Mouse (Mus musculus) hindbrain, embryonic 16.5 days (tissue): ENCODE results near the gene Pah. TPM values are rescaled to one million over a fixed set of nuclear protein-coding genes. Genes with fewer than 3 reads are reported as not detected.
A peak's percentile ranks its signal among the peaks of the same experiment; 100 is the strongest.

ENCODE experiments used
- ATAC-seq: fragments of 200-750 bp; cut with Nextera tagmentation; 2 replicates; pipeline ENCODE4 v1.8.0; 2017; ENCODE audit warnings: moderate TSS enrichment, moderate library complexity
- H3K27ac ChIP-seq: fragments of 300-500 bp; sonication (generic); 2 replicates; pipeline ENCODE4 v1.5.1; 2014; ENCODE audit warnings: low read depth, mild to moderate bottlenecking, control low read depth, low read length, moderate library complexity
- H3K27me3 ChIP-seq: fragments of 300-500 bp; sonication (generic); replicated peaks from 2 replicates; pipeline ENCODE4 v1.6.1; 2014; ENCODE audit warnings: low read length; ENCODE audit not compliant: control insufficient read depth, insufficient read depth
- H3K36me3 ChIP-seq: fragments of 300-500 bp; sonication (generic); 2 replicates; pipeline ENCODE4 v1.6.1; 2014; ENCODE audit warnings: mild to moderate bottlenecking, low read length, moderate library complexity, mixed read lengths; ENCODE audit not compliant: control insufficient read depth, insufficient read depth
- H3K4me1 ChIP-seq: fragments of 300-500 bp; sonication (generic); 2 replicates; pipeline ENCODE4 v1.6.1; 2014; ENCODE audit warnings: low read depth, low read length; ENCODE audit not compliant: control insufficient read depth, insufficient read depth
- H3K4me2 ChIP-seq: fragments of 300-500 bp; sonication (generic); 2 replicates; pipeline ENCODE4 v1.6.1; 2014; ENCODE audit warnings: mild to moderate bottlenecking, low read length, control low read depth, moderate library complexity
- H3K4me3 ChIP-seq: fragments of 300-500 bp; sonication (generic); 2 replicates; pipeline ENCODE4 v1.5.1; 2014; ENCODE audit warnings: mild to moderate bottlenecking, low read length, control low read depth, moderate library complexity
- H3K9ac ChIP-seq: fragments of 300-500 bp; sonication (generic); 2 replicates; pipeline ENCODE4 v1.6.1; 2014; ENCODE audit warnings: low read depth, mild to moderate bottlenecking, control low read depth, low read length, moderate library complexity
- H3K9me3 ChIP-seq: fragments of 300-500 bp; sonication (generic); 2 replicates; pipeline ENCODE4 v1.6.1; 2014; ENCODE audit warnings: mild to moderate bottlenecking, low read length, moderate library complexity; ENCODE audit not compliant: control insufficient read depth
- WGBS: fragments of 180-500 bp; shearing (Covaris S2); extraction: QIAGEN DNeasy Blood & Tissue Kit; methylation state at CpG from one replicate; pipeline ENCODE4 v1.1.7; 2014; 5-methylcytosine and 5-hydroxymethylcytosine counted together
- polyA plus RNA-seq: library from polyadenylated mRNA; unstranded; fragments of >200 nt; fragmentation: Nextera tagmentation; extraction: Ambion mirVana; gene quantifications from 2 replicates; pipeline ENCODE4 v1.2.1, GENCODE M21; 2015

Pah gene
- polyA plus RNA-seq = 0.10 TPM in 1 of 2 replicates, not detected in the other

- Histone ChIP-seq H3K4me3 (no peak within 1 kb of the TSS), H3K4me2 (no peak within 1 kb of the TSS), H3K36me3 (no peaks in the 10 kb centered on the region), H3K9ac (no peak within 1 kb of the TSS), H3K4me1 (no peaks in the 10 kb centered on the region), H3K9me3 (no peaks in the 10 kb centered on the region), H3K27ac (no peak within 1 kb of the TSS), H3K27me3 (no peaks in the 10 kb centered on the region)
- 81% methylated on average over 5 of the region's 5 CpGs for WGBS
- no peak for ATAC-seq
Measured at GRCm38 (mm10) chr10:87521646-87522045, at the start of gene Pah. Pah (plus strand) TSS chr10:87521795.

- Histone ChIP-seq H3K9ac (no peak overlapping the region; the same call in 1 of the 2 replicates), H3K9me3 (no peaks in the 10 kb centered on the region), H3K4me1 (peaks cover 3% of the 10 kb centered on the region; the same call in 1 of the 2 replicates), H3K36me3 (no peaks in the 10 kb centered on the region), H3K4me2 (no peak overlapping the region), H3K27me3 (no peaks in the 10 kb centered on the region), H3K27ac (no peak overlapping the region), H3K4me3 (no peak overlapping the region)
- peak; percentile 48; the same call in 1 of the 2 replicates for ATAC-seq
- 22% methylated on average over 10 of the region's 10 CpGs for WGBS
Measured at GRCm38 (mm10) chr10:87473475-87474131, 48.0 kb upstream of the Pah start.

GRCm38 (mm10) chr10:87474971-87475370, 46.6 kb upstream of the Pah start:
- Histone ChIP-seq H3K4me1 (peaks cover 3% of the 10 kb centered on the region; the same call in 1 of the 2 replicates), H3K4me2 (no peak overlapping the region), H3K9ac (no peak overlapping the region), H3K36me3 (no peaks in the 10 kb centered on the region), H3K9me3 (no peaks in the 10 kb centered on the region), H3K27me3 (no peaks in the 10 kb centered on the region), H3K4me3 (no peak overlapping the region), H3K27ac (no peak overlapping the region)
- 40% methylated on average over 2 of the region's 2 CpGs for WGBS
- no peak for ATAC-seq

DNA sequence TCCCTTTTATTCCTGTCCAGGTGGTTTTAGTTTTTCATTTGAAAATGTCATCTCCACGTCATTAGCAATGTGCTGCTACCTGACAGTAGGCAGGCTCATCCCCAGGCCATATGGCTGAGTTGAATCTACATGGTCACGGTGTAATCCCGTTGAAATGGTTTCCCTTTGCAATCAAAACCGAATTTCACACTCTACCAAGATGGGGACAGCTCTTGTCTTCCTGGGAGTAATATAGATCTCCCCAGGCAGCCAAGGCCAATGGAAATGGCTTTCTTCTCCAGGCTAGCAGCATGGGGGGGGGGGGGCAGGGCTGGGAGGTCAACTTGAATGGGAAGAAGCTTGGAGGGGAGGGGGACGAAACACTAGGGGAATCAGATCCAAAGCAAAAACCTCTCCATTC, 43.7 kb upstream of the Pah start:
- no peak overlapping the region for H3K27ac ChIP-seq
- no peak overlapping the region for H3K4me3 ChIP-seq
- H3K4me1 ChIP-seq = peaks cover 3% of the 10 kb centered on the region; the same call in 1 of the 2 replicates
- H3K27me3 ChIP-seq = no peaks in the 10 kb centered on the region
- H3K4me2 ChIP-seq = no peak overlapping the region
- H3K9me3 ChIP-seq = no peaks in the 10 kb centered on the region; the same call in 1 of the 2 replicates
- H3K36me3 ChIP-seq = no peaks in the 10 kb centered on the region
- 50% methylated on average over 5 of the region's 5 CpGs for WGBS
- no peak overlapping the region for H3K9ac ChIP-seq
- ATAC-seq = no peak

DNA sequence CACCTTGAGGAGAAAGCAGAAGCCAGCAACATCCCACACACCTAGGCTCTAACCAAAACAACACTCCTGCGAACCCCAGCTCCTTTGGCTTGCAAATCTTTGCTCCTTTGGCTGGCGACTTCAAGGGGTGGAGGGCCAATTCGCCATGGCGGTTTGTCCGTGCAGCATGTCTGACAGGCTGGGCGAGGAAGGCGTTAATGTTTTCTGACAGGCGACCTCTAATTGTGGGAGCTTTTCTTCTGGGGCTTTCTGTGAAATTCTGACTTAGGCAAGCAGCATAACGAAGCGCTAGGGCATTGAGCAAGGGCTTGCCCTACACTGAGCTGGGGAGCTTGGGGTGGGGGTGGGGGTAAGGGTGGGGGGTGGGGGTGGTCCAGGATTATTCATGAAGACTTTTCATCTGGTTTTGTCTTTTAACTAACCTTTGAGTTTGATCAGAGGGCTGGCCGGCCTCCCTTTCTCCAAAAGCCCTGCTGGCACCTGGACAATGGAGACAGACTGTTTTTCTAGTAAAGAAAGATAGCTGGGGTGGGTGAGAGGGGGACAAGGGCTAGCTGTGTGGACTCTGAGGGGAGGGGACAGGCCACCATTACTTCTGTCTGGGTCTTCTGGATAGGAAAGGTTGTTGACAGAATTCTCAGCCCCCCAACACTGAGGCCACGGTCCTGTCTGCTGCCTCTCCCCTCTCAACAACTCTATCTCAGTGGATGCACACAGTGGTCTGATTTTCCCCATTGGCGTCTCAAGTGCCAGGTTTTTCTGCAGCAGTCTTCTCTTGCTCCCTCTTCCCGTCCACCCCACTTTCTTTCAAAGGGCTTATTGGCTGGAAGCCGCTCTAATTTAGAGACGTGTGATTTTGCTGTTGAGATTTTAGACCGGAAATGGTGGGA, 36.5 kb upstream of the Pah start:
- Histone ChIP-seq H3K4me1 (peaks cover 21% of the 10 kb centered on the region), H3K36me3 (no peaks in the 10 kb centered on the region), H3K4me3 (peak overlapping the region; percentile 43), H3K9ac (peak overlapping the region; percentile 39; the same call in 1 of the 2 replicates), H3K27ac (peak overlapping the region; percentile 36), H3K27me3 (no peaks in the 10 kb centered on the region), H3K9me3 (no peaks in the 10 kb centered on the region; the same call in 1 of the 2 replicates), H3K4me2 (peak overlapping the region; percentile 78)
- 1% methylated on average over 17 of the region's 17 CpGs for WGBS
- peak; percentile 27; the same call in 1 of the 2 replicates for ATAC-seq

GRCm38 (mm10) chr10:87485721-87486620, 35.6 kb upstream of the Pah start:
- H3K4me3 ChIP-seq = peak overlapping the region; percentile 43
- peak overlapping the region; percentile 53 for H3K27ac ChIP-seq
- H3K9ac ChIP-seq = peak overlapping the region; percentile 64
- H3K9me3 ChIP-seq = no peaks in the 10 kb centered on the region
- peaks cover 21% of the 10 kb centered on the region for H3K4me1 ChIP-seq
- peak; percentile 84 for ATAC-seq
- WGBS = 1% methylated on average over 33 of the region's 33 CpGs
- H3K36me3 ChIP-seq = no peaks in the 10 kb centered on the region
- H3K4me2 ChIP-seq = peak overlapping the region; percentile 78
- no peaks in the 10 kb centered on the region for H3K27me3 ChIP-seq

- Histone ChIP-seq H3K36me3 (no peaks in the 10 kb centered on the region), H3K9ac (peak overlapping the region; percentile 57), H3K4me3 (peak overlapping the region; percentile 29), H3K9me3 (no peaks in the 10 kb centered on the region), H3K27ac (peak overlapping the region; percentile 79), H3K4me1 (peaks cover 31% of the 10 kb centered on the region), H3K4me2 (peak overlapping the region; percentile 62), H3K27me3 (no peaks in the 10 kb centered on the region)
- peak; percentile 75 for ATAC-seq
- under 1% methylated on average over 16 of the region's 16 CpGs for WGBS
Measured at GRCm38 (mm10) chr10:87488429-87489145, 33.0 kb upstream of the Pah start.
